Mouse (Mus musculus) hindbrain, embryonic 16.5 days (tissue): ENCODE measurements around the gene Armt1. TPM values are rescaled to one million over a fixed set of nuclear protein-coding genes. Genes with fewer than 3 reads are reported as not detected.

Experiments used
- ATAC-seq: fragments of 200-750 bp; cut with Nextera tagmentation; 2 replicates; pipeline ENCODE4 v1.8.0; 2017; ENCODE audit warnings: moderate TSS enrichment, moderate library complexity
- H3K27ac ChIP-seq: fragments of 300-500 bp; sonication (generic); 2 replicates; pipeline ENCODE4 v1.5.1; 2014; ENCODE audit warnings: low read depth, mild to moderate bottlenecking, control low read depth, low read length, moderate library complexity
- H3K27me3 ChIP-seq: fragments of 300-500 bp; sonication (generic); replicated peaks from 2 replicates; pipeline ENCODE4 v1.6.1; 2014; ENCODE audit warnings: low read length; ENCODE audit not compliant: control insufficient read depth, insufficient read depth
- H3K36me3 ChIP-seq: fragments of 300-500 bp; sonication (generic); 2 replicates; pipeline ENCODE4 v1.6.1; 2014; ENCODE audit warnings: mild to moderate bottlenecking, low read length, moderate library complexity, mixed read lengths; ENCODE audit not compliant: control insufficient read depth, insufficient read depth
- H3K4me1 ChIP-seq: fragments of 300-500 bp; sonication (generic); 2 replicates; pipeline ENCODE4 v1.6.1; 2014; ENCODE audit warnings: low read depth, low read length; ENCODE audit not compliant: control insufficient read depth, insufficient read depth
- H3K4me2 ChIP-seq: fragments of 300-500 bp; sonication (generic); 2 replicates; pipeline ENCODE4 v1.6.1; 2014; ENCODE audit warnings: mild to moderate bottlenecking, low read length, control low read depth, moderate library complexity
- H3K4me3 ChIP-seq: fragments of 300-500 bp; sonication (generic); 2 replicates; pipeline ENCODE4 v1.5.1; 2014; ENCODE audit warnings: mild to moderate bottlenecking, low read length, control low read depth, moderate library complexity
- H3K9ac ChIP-seq: fragments of 300-500 bp; sonication (generic); 2 replicates; pipeline ENCODE4 v1.6.1; 2014; ENCODE audit warnings: low read depth, mild to moderate bottlenecking, control low read depth, low read length, moderate library complexity
- H3K9me3 ChIP-seq: fragments of 300-500 bp; sonication (generic); 2 replicates; pipeline ENCODE4 v1.6.1; 2014; ENCODE audit warnings: mild to moderate bottlenecking, low read length, moderate library complexity; ENCODE audit not compliant: control insufficient read depth
- WGBS: fragments of 180-500 bp; shearing (Covaris S2); extraction: QIAGEN DNeasy Blood & Tissue Kit; methylation state at CpG from one replicate; pipeline ENCODE4 v1.1.7; 2014; 5-methylcytosine and 5-hydroxymethylcytosine counted together
- polyA plus RNA-seq: library from polyadenylated mRNA; unstranded; fragments of >200 nt; fragmentation: Nextera tagmentation; extraction: Ambion mirVana; gene quantifications from 2 replicates; pipeline ENCODE4 v1.2.1, GENCODE M21; 2015

Armt1 gene
- polyA plus RNA-seq, 1 experiment from 2014 or later: 10.6 TPM

- H3K27me3 ChIP-seq: no peaks in the 10 kb centered on the region
- no peak for ATAC-seq
- H3K9ac ChIP-seq: no peak overlapping the region
- H3K4me2 ChIP-seq: no peak overlapping the region
- no peaks in the 10 kb centered on the region for H3K4me1 ChIP-seq
- no peak overlapping the region for H3K27ac ChIP-seq
- no peaks in the 10 kb centered on the region for H3K9me3 ChIP-seq
- no peaks in the 10 kb centered on the region for H3K36me3 ChIP-seq
- H3K4me3 ChIP-seq: no peak overlapping the region
- WGBS: 48% methylated on average over 1 of the region's 1 CpGs
Measured at GRCm38 (mm10) chr10:4492045-4492444, 59.8 kb downstream of the Armt1 start.

GRCm38 (mm10) chr10:4492909-4493308 lies 60.6 kb downstream of the Armt1 start:
- H3K9ac ChIP-seq: no peak overlapping the region
- H3K4me1 ChIP-seq: no peaks in the 10 kb centered on the region
- H3K9me3 ChIP-seq: no peaks in the 10 kb centered on the region
- WGBS: 12% methylated on average over 4 of the region's 4 CpGs
- no peak overlapping the region for H3K4me2 ChIP-seq
- no peaks in the 10 kb centered on the region for H3K36me3 ChIP-seq
- no peaks in the 10 kb centered on the region for H3K27me3 ChIP-seq
- no peak for ATAC-seq
- no peak overlapping the region for H3K4me3 ChIP-seq
- H3K27ac ChIP-seq: no peak overlapping the region

GRCm38 (mm10) chr10:4503251-4503650 lies 71.0 kb downstream of the Armt1 start:
- no peak for ATAC-seq
- Histone ChIP-seq H3K9ac (no peak overlapping the region), H3K9me3 (no peaks in the 10 kb centered on the region), H3K27me3 (no peaks in the 10 kb centered on the region), H3K4me1 (no peaks in the 10 kb centered on the region), H3K36me3 (no peaks in the 10 kb centered on the region), H3K27ac (no peak overlapping the region), H3K4me3 (no peak overlapping the region), H3K4me2 (no peak overlapping the region)
- 89% methylated on average over 8 of the region's 8 CpGs for WGBS

Other genes with a start within 250 kb of the Armt1 start
- gene Akap12, start 166.1 kb upstream of the Armt1 start, polyA plus RNA-seq: 42.4 and 50.7 TPM in 2 replicates
- 11.7 and 15.2 TPM in 2 replicates for gene Zbtb2, start 44.4 kb upstream of the Armt1 start, polyA plus RNA-seq
- gene Rmnd1, start 79 bp upstream of the Armt1 start, polyA plus RNA-seq: 41.9 and 49.2 TPM in 2 replicates
- 0.47 and 0.54 TPM in 2 replicates for gene Ccdc170, start 50.0 kb downstream of the Armt1 start, polyA plus RNA-seq
- gene Esr1, start 179.1 kb downstream of the Armt1 start, polyA plus RNA-seq: 0.27 and 0.63 TPM in 2 replicates